Mouse (Mus musculus): ENCODE data around the gene Prn.

The Prn gene

DNA sequence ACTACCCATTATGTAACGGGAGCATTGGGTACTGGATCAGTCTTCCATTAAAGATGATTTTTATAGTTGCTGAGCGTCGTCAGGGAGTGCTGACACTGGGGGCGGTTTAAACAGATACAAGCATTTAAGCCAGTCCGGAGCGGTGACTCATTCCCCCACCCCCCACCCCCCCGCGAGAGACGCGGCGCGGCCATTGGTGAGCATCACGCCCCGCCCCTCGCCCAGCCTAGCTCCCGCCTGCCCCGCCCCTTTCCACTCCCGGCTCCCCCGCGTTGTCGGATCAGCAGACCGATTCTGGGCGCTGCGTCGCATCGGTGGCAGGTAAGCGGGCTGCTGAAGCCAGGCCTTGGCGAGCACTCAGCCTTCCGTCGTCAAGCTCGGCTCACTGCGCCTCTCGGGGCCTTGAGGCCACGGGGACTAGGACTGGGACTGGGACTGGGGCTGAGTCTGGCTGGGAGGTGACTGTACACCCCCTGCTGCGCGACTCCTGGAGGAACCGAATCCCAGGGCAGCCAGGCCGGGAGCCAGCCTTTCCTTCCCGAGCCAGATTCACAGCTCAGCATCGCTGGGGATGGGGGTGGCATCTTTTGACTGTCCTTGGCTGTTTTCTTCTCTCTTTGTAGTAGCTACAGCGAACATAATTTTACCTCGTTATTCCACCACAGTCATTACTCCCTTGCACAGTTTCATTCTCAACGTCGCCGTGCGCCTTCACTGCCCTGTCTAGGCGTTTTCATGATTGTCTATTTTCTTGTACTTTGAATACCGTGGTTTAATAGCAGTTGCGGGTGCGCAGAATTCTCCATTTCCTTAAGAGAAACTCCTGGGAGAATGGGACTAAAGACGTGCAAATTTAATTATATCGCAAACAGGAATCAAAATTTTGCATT lies at the start of gene Prn, which contains the start of gene Prnp:
Gene Prn (plus strand): TSS at position 275 of the 890 bp plus-strand sequence.
Gene Prnp (plus strand): TSS at position 246 of the 890 bp plus-strand sequence.
- peak; percentile 70 to 89 for DNase-seq (ENCODE audit: low spot score in 2 of 2)

DNA sequence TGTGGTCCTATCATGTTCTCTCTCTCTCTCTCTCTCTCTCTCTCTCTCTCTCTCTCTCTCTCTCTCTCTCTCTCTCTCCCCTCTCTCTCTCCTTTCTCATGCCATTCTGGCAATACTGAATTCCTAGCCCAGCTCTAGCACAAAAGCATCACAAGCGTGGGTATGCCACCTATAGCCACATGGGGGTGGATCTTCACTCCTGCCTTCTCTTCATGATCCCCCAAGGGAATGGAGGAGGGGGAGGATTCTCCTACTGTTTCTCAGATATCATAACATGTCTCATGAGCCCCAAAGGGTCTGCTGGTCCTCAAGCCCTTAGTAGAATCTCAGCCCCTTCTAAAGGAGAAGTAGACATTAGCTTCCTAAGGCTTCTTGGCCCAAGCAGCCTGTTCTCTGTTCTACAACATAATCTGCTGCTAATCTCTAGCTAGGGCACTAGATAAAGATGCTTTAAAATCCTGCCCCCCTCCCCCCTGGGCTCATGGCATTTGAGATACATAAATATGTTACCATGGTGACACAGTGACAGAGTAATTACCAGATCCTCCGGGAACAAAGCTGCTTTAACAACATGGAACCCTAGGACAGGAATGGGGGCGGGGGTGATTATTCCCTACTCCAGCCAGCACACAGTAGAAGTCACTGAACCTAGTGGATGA lies 47.0 kb upstream of the Prn start:
- no peak for DNase-seq (ENCODE audit: low spot score in 2 of 2)

DNA sequence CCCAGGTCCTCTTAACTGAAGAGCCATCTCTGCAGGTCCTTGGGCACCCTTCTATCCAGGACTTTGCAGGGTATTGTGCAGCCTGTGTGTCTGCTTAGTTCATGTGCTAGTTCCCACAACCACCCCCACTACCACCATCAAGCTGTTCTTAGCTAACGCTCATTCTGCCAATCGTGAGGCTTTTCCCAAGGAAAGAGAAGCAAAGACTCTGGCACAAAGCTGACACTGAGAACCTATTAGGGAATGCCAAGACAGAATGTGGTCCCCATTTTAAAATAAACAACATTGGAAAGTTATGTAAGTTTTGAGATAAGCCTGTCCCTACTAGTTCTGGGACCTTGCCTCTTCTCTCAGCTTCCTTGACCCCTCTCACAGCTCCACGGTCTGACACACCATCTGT lies 46.3 kb upstream of the Prn start:
- DNase-seq (ENCODE audit: low spot score in 2 of 2) = no peak

DNA sequence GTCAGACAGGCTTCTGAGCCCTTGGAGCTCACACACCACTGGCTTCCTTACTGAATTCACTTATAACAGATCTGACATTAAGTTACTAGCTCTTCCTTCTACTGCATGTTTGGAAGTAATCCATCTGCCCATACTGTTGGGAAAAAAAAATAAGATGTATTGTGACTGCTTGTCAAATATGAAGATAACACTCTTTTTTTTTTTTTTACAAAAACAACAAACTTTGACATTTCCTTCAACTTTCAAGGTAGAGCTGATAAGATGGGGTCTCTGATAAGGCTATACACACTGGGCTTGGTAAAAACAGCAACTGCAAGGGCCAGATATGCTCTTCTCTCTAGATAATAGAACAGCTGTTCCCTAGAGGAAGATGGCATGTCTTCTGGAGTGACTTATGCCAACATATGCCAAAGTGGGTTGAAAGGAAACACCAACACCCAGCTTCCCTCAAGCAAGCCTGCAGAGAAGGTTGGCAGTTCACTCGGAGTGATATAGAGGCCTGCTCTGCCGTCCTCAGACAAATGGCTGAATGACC lies 45.4 kb upstream of the Prn start:
- no peak for DNase-seq (ENCODE audit: low spot score in 2 of 2)

DNA sequence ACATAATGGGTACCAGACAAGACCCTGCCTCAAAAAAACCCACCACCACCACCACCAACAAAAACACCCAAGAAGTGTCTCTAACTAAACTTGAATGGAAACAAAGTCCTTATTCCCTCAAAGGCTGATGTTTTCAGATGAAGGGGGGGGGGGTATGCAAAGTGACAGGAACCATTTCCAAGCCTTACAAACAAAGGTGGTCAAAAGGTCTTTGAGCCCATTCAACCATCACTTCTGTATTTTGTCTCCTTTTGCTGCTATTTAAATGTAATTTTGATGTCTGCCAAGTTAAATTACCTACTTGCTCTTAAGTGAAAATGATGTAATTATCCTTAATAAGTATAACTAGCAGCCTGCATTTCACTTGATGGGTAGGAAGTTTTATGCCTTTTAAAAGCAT lies 43.1 kb upstream of the Prn start:
- DNase-seq (ENCODE audit: low spot score in 2 of 2) = no peak

DNA sequence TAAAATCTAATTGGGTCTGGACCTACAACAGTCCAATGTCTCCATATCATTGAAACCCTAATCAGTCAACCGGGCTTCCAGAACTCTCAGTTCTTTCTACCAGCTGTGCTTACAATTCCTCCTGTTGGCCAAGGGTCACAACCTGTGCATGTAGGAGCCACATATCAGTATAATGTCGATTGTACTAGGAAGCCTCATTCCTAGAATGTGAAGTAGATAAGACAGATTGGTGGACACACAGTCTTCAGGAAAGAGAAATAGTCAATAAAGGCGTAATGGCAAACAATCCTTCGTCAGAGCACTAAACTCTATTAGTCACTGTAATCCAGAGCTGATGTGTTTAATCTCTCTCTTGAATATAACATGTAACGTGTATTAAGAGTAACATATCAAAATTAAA lies 40.8 kb upstream of the Prn start:
- no peak for DNase-seq (ENCODE audit: low spot score in 2 of 2)

DNA sequence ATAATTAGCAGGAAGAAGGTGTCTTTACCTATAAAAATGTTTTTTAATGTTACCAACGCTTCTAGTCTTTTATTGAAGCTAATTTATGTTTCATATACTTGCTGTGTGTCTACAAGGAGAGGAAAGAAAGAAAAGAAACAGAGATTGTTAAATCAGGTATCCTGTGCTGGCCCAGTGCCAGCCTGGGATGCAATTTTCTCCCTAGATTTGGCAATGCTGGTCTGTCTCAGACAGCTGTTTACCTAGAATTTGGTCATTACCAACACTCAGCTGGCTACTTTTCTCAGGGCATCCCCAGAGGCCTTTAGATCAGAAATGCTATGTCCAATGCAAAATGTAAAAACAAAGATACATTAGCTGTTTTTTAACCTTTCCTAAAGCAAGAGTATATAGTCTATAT lies 36.4 kb upstream of the Prn start:
- DNase-seq (ENCODE audit: low spot score in 2 of 2) = no peak

DNA sequence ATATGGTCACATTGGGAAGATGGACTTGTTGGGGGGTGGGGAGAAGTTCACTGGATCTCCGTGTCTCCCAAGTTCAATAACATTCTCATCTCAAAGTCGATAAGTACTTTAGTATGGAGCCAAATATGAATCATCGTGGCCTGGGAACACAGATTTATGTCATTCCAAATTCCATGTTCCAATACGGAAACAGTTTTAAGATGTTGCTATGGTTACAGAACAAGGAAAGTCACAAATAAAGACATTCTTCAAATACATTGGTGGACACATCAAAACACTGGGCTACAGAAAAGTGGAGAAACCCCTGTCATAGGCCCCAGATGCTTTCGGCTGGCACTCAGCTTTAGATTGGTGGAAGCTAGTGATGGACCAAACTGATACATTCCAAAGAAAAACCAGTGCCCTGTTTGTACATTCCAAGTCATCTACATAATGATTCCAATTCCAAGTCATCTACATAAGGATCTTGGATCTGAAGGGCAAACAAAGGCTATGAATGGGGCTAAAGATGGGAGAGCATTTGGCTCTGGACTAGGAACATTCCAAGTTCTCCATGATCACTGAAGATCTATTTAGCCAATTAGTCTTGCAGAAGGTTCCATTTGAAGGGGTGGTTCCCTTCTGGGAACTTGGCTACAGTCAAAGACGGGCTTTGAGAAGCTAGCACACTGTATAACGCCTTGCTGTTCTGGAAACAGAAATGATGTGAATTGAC lies 33.0 kb upstream of the Prn start:
- DNase-seq (ENCODE audit: low spot score in 2 of 2) = no peak

DNA sequence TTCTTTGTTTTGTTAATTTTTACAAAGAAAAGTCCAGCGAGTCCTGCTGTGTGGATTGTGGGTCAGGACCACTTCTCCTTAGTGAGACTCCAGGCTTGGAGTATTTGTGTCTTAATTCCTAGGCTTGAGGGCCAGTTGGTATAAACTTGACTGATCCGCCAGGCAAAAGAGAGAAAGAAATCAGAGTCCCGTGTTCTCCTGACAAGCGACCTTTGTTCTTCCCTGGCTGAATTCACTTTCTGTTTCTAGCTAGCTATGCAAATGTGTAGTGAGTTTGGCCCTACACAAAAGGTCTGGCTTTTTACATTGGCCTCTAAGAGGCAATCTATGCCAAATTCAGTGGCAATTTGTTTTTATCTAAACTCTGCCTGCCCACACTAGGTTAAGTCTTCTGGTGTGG lies 28.0 kb upstream of the Prn start:
- no peak for DNase-seq (ENCODE audit: low spot score in 2 of 2)

DNA sequence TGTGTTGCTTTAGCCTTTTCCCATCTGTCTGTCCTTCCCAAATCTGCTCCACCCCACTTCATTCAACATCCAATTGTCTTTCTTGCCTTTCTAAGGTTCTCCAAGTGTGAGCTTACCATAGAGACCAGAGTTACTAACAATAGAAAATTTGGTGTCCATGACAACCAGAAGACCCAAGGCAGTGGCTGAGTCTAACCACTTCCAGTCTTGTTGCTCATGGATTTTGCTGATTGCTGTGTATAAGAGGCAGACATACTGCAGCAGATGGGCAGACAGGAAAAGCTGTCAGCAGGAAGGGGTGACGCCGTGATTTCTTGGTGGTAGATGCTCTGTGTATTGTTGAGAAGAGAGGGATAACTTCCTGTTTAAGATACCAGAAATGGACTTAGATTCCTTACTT lies 26.6 kb upstream of the Prn start:
- no peak for DNase-seq (ENCODE audit: low spot score in 2 of 2)

DNA sequence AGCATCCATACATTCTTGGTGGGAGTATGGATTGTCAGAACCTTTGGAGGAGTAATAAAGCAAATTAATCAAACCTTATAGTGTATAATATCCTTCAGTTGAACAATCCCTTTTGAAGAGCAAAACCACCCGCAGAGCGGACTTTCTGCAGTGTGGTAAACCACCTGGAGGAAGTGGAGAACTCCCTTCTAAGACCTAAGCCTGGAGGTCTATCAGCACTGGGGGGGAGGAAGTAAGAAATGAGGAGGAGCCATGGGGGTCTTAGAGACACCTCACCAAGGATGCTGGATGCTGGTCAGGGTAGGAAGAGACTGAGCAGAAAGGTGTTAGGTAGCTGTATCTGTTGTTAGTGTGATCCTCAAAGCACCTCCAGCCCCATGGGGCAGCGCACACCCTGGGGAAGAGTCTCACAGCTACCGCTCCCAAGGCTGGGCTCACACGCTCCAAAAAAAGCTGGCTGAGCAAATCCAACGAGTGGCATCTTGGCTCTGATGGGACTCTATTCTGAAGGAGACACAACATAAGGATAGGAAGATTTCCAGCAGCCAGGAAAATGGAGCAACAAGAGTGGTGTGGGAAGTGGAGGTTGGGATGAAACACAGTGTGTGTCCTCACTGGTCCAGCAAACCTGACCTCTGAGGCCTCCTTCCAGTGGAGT lies 23.1 kb upstream of the Prn start:
- DNase-seq (ENCODE audit: low spot score in 2 of 2) = no peak

DNA sequence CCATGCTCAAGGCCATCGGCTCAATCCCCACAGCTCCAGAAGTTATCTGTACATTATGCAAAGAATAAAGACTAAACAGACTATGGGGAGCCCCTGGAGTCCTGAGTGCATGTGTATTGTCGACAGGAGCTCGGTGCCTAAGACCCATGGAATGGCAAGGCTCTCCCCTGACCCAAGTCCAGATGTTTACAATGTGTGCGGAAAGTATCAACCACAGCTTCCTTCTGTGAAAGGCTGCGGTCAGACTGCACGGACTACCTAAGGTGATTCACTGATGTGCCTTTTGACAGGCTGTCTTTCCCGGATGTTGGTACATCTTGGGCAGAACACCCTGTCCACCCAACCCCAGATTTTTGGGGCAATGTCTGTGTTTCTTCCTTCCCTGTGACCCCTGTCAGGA lies 21.5 kb upstream of the Prn start:
- no peak for DNase-seq (ENCODE audit: low spot score in 2 of 2)

DNA sequence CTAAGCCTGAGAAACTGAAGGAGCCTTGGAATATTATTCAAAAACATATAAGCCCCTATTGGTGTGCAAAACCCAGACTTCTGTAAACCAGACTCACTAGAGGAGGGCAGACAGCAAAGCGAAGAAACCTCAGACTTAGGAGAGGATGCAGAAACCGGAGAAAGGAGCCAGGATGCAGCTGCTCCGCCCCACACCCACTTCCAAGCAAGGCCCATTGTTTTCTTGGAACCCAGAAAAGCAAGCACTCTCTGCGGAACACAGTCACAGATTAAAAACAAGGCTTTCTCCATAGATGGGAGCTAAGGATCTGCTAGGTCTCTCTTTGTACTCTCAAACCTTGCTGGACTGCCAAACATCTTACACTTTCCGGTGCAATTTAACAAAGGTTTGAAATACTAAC lies 17.2 kb upstream of the Prn start:
- no peak for DNase-seq (ENCODE audit: low spot score in 2 of 2)

DNA sequence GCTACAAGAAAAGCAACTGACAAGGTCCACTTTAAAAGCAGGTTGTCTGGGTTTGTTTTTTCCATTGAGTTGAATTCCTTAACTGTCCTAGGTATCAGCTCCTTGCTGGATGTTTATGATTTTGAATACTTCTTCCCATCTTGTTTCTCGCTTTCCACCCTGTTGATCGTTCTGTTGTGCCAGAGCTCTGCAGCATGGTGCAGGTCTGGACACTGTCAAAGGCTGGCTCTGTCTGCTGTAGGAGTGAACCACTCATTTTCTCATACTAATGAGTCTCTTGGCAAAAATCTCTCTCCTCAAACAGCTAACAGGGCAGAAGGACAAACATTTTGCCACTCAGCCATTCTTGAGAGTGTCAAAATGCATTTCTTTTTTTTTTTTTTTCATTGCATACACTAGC lies 14.7 kb upstream of the Prn start:
- no peak for DNase-seq (ENCODE audit: low spot score in 2 of 2)

DNA sequence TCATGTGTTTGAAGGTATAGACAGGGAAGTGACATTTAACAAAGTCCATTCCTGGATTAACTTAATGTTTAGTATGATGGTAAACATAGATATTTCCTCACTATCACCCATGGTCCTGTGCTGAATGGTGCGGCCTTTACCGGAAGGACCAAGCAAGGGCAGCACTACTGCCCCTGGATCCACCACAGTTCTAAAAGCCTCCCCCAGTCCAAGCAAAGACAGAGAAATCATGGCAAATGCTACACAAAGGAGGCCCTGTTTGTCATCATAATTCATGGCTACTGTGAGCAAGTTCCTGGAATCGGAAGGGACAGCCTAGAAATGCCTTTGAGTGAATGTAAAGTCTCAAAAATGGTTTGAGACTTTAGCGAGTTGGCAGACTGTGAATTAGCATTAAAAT lies 13.7 kb upstream of the Prn start:
- no peak for DNase-seq (ENCODE audit: low spot score in 2 of 2)

DNA sequence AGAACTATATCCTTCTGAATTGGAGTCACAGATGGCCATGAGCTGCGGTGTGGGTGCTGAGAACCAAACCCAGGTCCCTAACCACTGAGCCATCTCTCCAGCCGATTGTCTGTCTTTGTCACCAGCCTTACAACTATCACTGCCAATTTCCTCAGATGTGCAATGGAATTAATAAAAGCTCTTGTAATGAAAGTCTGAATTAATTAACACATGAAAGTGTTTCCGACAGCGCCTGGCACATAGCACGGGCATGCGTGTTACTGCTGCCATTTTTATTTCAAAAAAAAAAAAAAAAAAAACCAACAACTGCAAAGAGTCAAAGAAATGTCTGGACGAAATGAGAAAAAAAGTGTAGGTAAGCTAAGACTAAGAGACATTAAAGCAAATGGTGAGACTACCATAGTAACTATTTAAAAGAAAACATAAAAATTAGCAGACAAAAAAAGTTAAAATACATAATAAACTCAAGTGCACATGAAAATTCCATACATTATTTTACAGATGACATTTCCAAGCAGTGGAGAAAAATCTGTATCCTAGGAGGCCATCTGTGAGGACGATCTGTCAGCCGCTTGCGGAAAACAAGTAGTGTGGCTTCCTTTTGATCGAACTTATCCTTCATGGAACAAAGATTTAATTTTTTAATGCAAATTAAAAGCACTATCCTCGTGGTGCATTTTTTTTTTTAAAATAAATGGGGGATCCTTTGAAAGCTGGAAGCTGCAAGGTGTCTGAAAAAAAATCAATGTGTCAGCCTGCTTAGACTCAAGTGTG lies 12.2 kb upstream of the Prn start:
- DNase-seq (ENCODE audit: low spot score in 2 of 2) = no peak

DNA sequence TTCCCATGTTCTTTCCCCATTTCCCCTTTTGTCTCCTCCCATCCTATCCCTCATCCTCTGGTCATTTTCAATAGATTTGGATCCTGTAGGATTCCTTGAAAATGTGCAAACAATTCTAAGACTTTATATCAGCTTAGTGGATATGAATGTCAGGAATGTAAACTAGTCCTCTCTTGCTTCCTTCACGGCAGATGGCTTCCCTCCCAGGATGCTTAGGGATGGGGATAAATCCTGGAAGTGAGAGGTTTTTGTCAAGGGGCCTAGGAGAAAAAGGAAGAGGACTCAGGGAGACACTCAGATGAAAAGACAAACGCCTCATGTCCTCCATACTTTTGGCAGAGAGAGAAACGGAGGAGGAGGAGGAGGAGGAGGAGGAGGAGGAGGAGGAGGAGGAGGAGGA lies 7.3 kb upstream of the Prn start:
- DNase-seq (ENCODE audit: low spot score in 2 of 2) = no peak

DNA sequence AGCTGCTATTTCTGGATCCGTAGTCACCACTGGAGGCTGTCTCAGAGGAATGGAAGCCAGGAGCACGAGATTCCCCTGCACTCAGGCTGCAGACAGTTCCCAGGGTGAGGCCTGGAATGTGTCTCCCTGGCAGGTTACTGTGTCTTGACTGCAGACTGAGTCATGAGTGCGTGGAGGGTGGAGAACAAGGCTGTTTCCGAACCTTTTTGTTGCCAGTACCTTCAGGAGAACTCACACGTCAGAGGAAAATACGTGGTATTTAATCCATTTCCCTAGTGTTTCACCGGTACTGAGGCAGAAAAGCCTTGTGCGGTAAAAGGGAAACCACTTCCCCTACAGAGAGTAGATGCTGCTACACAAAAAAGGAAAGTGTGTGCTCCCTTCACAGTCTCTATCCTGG lies 6.9 kb upstream of the Prn start:
- DNase-seq (ENCODE audit: low spot score in 2 of 2) = peak; percentile 24 to 48

DNA sequence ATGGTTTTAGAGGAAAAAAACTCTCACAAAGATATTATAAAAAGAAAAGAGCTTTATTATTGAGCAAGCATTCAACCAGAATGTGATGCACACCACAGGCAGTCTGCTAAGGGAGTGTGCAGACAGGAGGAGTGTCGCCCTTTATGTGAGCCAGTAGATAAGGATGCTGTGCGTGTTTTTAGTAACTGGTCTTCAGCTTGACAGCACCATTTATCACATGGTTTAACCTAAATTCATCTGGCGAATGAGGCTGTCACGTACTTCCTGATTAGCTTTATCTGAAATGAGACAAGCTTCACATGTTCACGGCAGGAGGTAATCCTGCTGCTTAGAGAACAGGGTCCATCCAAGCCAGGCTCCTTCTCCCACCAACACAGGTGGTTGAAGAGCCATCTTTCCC lies 4.7 kb upstream of the Prn start:
- no peak for DNase-seq (ENCODE audit: low spot score in 2 of 2)

DNA sequence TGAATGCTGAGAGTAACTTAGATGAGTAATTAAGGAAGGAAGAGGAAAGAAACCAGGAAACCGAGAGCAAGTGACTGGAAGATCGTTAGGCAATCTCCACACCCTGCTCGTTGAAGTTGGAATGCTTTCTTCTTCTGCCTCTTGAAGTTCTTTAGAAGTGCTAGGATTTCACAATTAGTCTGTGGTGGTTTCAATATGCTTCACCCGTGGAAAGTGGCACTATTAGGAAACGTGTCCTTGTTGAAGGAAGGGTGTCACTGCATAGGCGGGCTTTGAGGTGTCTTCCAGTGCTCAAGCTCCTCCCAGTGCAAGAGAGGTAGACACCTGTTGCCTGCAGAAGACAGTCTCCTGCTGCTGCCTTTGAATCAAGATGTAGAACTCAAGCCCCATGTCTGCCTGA lies 4.0 kb upstream of the Prn start:
- no peak for DNase-seq (ENCODE audit: low spot score in 2 of 2)

DNA sequence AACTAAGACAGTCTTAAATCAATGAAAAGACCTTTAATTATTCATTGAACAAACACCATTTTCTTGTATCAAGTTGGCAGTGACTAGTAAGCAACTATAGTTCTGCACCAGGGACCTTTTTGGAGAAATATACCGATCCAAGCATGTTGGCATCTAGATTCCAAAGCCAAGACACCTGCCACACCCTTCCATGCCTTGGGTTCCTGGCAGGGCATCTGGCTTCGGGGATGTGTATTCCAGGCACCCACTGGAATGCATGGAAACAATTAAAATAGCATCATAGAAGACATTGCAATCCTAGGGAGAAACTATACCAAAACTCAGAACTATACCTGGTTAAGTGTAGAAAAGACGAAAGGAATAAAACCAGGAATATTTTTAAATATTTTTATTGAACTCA lies 3.5 kb upstream of the Prn start:
- no peak for DNase-seq (ENCODE audit: low spot score in 2 of 2)
